Mouse (Mus musculus) ES-E14 (cell line): ENCODE data around the gene Tfip11.

Experiments used
- HCFC1 ChIP-seq: IDR thresholded peaks from 2 replicates; pipeline ENCODE4 v1.6.1; 2012; ENCODE audit warnings: low read length, inconsistent platforms, borderline replicate concordance; ENCODE audit not compliant: insufficient read depth
- MAFK ChIP-seq: IDR thresholded peaks from 2 replicates; pipeline ENCODE4 v1.6.1; 2014; ENCODE audit warnings: mild to moderate bottlenecking, low read depth, low read length, inconsistent platforms; ENCODE audit not compliant: insufficient read depth

- TF ChIP-seq MAFK (no peak), HCFC1 (no peak)
Measured at GRCm38 (mm10) chr5:112321376-112321775, 4.8 kb upstream of the Tfip11 start.
